Mouse (Mus musculus) left cerebral cortex, postnatal 14 days (tissue): ENCODE results near the gene Nat9. TPM values are rescaled to one million over a fixed set of nuclear protein-coding genes. Genes with fewer than 3 reads are reported as not detected.
A peak's percentile ranks its signal among the peaks of the same experiment; 100 is the strongest.

Source experiments
- DNase-seq, 2 experiments: peaks; one replicate each; pipeline ENCODE4 v3.0.0; 2021 to 2022; ENCODE audit warnings: low spot score in 2 of 2, mixed read lengths in 1 of 2
- intact Hi-C: fragments of 180-260 bp; cut with DNase I; formaldehyde crosslinking; loops from one replicate; pipeline ENCODE4 v1.15.1; 2025
- total RNA-seq, 2 experiments: library from RNA; stranded (reverse); gene quantifications; 2 replicates each; pipeline ENCODE4 v1.2.3; 2021

Gene Nat9
- total RNA-seq, 2 experiments from 2014 or later: 16.1 to 16.3 TPM

- peak; percentile 73 to 80 for DNase-seq
- intact Hi-C loops: loop anchor here (2.0 kb wide), 1 partner anchor 19 kb away; the partner anchor contains the start of gene Slc9a3r1
Observed at GRCm38 (mm10) chr11:115181913-115182638, 5.6 kb downstream of the Nat9 start.

GRCm38 (mm10) chr11:115179881-115180280, 7.8 kb downstream of the Nat9 start:
- intact Hi-C loops: no loop called here
- DNase-seq: no peak

GRCm38 (mm10) chr11:115179191-115179590, 8.5 kb downstream of the Nat9 start:
- no peak for DNase-seq
- intact Hi-C loops: no loop called here

- DNase-seq: no peak
- intact Hi-C loops: no loop called here
Observed at GRCm38 (mm10) chr11:115178766-115179165, 8.9 kb downstream of the Nat9 start.

- intact Hi-C loops: no loop called here
- no peak for DNase-seq
Observed at GRCm38 (mm10) chr11:115177559-115178195, 10.0 kb downstream of the Nat9 start.

GRCm38 (mm10) chr11:115176399-115177190, 11.1 kb downstream of the Nat9 start:
- DNase-seq: no peak
- intact Hi-C loops: no loop called here

GRCm38 (mm10) chr11:115173549-115174339, 13.9 kb downstream of the Nat9 start:
- no peak for DNase-seq
- intact Hi-C loops: no loop called here

GRCm38 (mm10) chr11:115172825-115173287, 14.8 kb downstream of the Nat9 start:
- intact Hi-C loops: no loop called here
- DNase-seq: no peak

- intact Hi-C loops: no loop called here
- no peak for DNase-seq
Observed at GRCm38 (mm10) chr11:115171125-115171524, 16.5 kb downstream of the Nat9 start.

GRCm38 (mm10) chr11:115169430-115169829, 18.2 kb downstream of the Nat9 start:
- no peak for DNase-seq
- intact Hi-C loops: no loop called here

- intact Hi-C loops: no loop called here
- no peak for DNase-seq
Observed at GRCm38 (mm10) chr11:115167631-115168249, 19.9 kb downstream of the Nat9 start.

GRCm38 (mm10) chr11:115166776-115167175, 20.9 kb downstream of the Nat9 start:
- intact Hi-C loops: no loop called here
- no peak for DNase-seq

- intact Hi-C loops: loop anchor here (5.0 kb wide), 1 partner anchor 102 kb away; the partner anchor contains the start of gene Grin2c
- peak in 1 of 2 experiments; percentile 44 for DNase-seq
Observed at GRCm38 (mm10) chr11:115164976-115165374, 22.7 kb downstream of the Nat9 start.

GRCm38 (mm10) chr11:115164341-115164975, 23.2 kb downstream of the Nat9 start:
- no peak for DNase-seq
- intact Hi-C loops: loop anchor here (5.0 kb wide), 1 partner anchor 103 kb away; the partner anchor contains the start of gene Grin2c

GRCm38 (mm10) chr11:115163568-115164150, 24.0 kb downstream of the Nat9 start:
- no peak for DNase-seq

GRCm38 (mm10) chr11:115162832-115163480, 24.7 kb downstream of the Nat9 start, which contains the start of gene Slc9a3r1:
Slc9a3r1 (plus strand) TSS chr11:115163341.
- intact Hi-C loops: loop anchor here (2.0 to 5.0 kb wide), 2 partner anchors 20 to 104 kb away; partner anchors contain the start of gene Grin2c

More at GRCm38 (mm10) chr11:115163568-115164150, 24.0 kb downstream of the Nat9 start:
- intact Hi-C loops: loop anchor here (2.0 to 5.0 kb wide), 2 partner anchors 19 to 104 kb away; partner anchors contain the start of gene Grin2c

GRCm38 (mm10) chr11:115162205-115162601, 25.5 kb downstream of the Nat9 start:
- no peak for DNase-seq
- intact Hi-C loops: loop anchor here (2.0 to 5.0 kb wide), 2 partner anchors 21 to 105 kb away; partner anchors contain the start of gene Grin2c

More at GRCm38 (mm10) chr11:115162832-115163480, 24.7 kb downstream of the Nat9 start, which contains the start of gene Slc9a3r1:
- DNase-seq: peak; percentile 91 to 94
